ENCODE assay signal across 15 mouse cellular contexts in genomic region chr2:51563881-51564280, GRCm38 (mm10).
DNase-seq lines count a peak whose midpoint lies in the region; ATAC-seq and TF ChIP-seq lines count a peak whose summit lies in the region.
"Had no signal": no experiment of that assay in that cellular context is flagged by ENCODE, and none has a peak within 500 bp of the region (broad histone marks: within the 10 kb centered on the region; RNA-seq: fewer than 3 reads in every experiment).

No protein-coding gene starts in this region.

- H3K9me3 ChIP-seq in hindbrain, postnatal 0 days (ENCODE audit: low read length): no peaks in the 10 kb centered on the region
- H3K9me3 ChIP-seq in hindbrain, embryonic 16.5 days (ENCODE audit: control insufficient read depth, low read length): no peaks in the 10 kb centered on the region
- H3K9me3 ChIP-seq in embryonic facial prominence, embryonic 13.5 days: no peaks in the 10 kb centered on the region
- no peaks in the 10 kb centered on the region for H3K9me3 ChIP-seq in liver, embryonic 12.5 days (replicated peaks)
- H3K9me3 ChIP-seq: forebrain, embryonic 15.5 days; heart, embryonic 15.5 days; intestine, embryonic 15.5 days; lung, embryonic 15.5 days; stomach, embryonic 15.5 days had no signal

- no peak overlapping the region for H3K4me3 ChIP-seq in hindbrain, postnatal 0 days (ENCODE audit: low read length)
- H3K4me3 ChIP-seq in hindbrain, embryonic 16.5 days (ENCODE audit: low read length): no peak overlapping the region
- no peak overlapping the region for H3K4me3 ChIP-seq in embryonic facial prominence, embryonic 13.5 days
- H3K4me3 ChIP-seq in liver, embryonic 12.5 days: no peak overlapping the region
- H3K4me3 ChIP-seq: forebrain, embryonic 15.5 days; heart, embryonic 15.5 days; intestine, embryonic 15.5 days; lung, embryonic 15.5 days; stomach, embryonic 15.5 days had no signal

- no peak overlapping the region for H3K4me2 ChIP-seq in hindbrain, postnatal 0 days (ENCODE audit: low read depth, low read length)
- no peak overlapping the region for H3K4me2 ChIP-seq in hindbrain, embryonic 16.5 days (ENCODE audit: low read length)
- H3K4me2 ChIP-seq in embryonic facial prominence, embryonic 13.5 days: no peak overlapping the region
- H3K4me2 ChIP-seq in liver, embryonic 12.5 days: no peak overlapping the region
- H3K4me2 ChIP-seq: forebrain, embryonic 15.5 days; heart, embryonic 15.5 days; intestine, embryonic 15.5 days; lung, embryonic 15.5 days; stomach, embryonic 15.5 days had no signal

- TF ChIP-seq CTCF in hindbrain, postnatal 0 days (IDR thresholded peaks at IDR 0.05; ENCODE audit: low read depth): no peak

- 54% methylated on average over 5 of the region's 5 CpGs for WGBS in hindbrain, postnatal 0 days
- WGBS in hindbrain, embryonic 16.5 days: 57% methylated on average over 5 of the region's 5 CpGs
- WGBS in embryonic facial prominence, embryonic 13.5 days: 35% methylated on average over 5 of the region's 5 CpGs
- WGBS in liver, embryonic 12.5 days (ENCODE audit: insufficient replicate concordance): 69% methylated on average over 5 of the region's 5 CpGs

- H3K27me3 ChIP-seq in hindbrain, postnatal 0 days (ENCODE audit: insufficient read depth, low read length): no peaks in the 10 kb centered on the region
- no peaks in the 10 kb centered on the region for H3K27me3 ChIP-seq in hindbrain, embryonic 16.5 days (replicated peaks; ENCODE audit: control insufficient read depth, insufficient read depth, low read length)
- no peaks in the 10 kb centered on the region for H3K27me3 ChIP-seq in embryonic facial prominence, embryonic 13.5 days
- no peaks in the 10 kb centered on the region for H3K27me3 ChIP-seq in liver, embryonic 12.5 days (replicated peaks)
- H3K27me3 ChIP-seq: forebrain, embryonic 15.5 days; heart, embryonic 15.5 days; intestine, embryonic 15.5 days; lung, embryonic 15.5 days; stomach, embryonic 15.5 days had no signal

- no peak overlapping the region for H3K27ac ChIP-seq in hindbrain, postnatal 0 days
- no peak overlapping the region for H3K27ac ChIP-seq in hindbrain, embryonic 16.5 days (ENCODE audit: low read depth, low read length)
- peak overlapping the region; percentile 66; the same call in 1 of the 2 replicates for H3K27ac ChIP-seq in embryonic facial prominence, embryonic 13.5 days
- H3K27ac ChIP-seq in liver, embryonic 12.5 days: no peak overlapping the region
- H3K27ac ChIP-seq: forebrain, embryonic 15.5 days; heart, embryonic 15.5 days; intestine, embryonic 15.5 days; lung, embryonic 15.5 days; stomach, embryonic 15.5 days had no signal

- H3K4me1 ChIP-seq in hindbrain, postnatal 0 days (ENCODE audit: insufficient read depth, low read length): no peaks in the 10 kb centered on the region
- peaks cover 2% of the 10 kb centered on the region; the same call in 1 of the 2 replicates for H3K4me1 ChIP-seq in hindbrain, embryonic 16.5 days (ENCODE audit: control insufficient read depth, insufficient read depth, low read depth, low read length)
- peaks cover 20% of the 10 kb centered on the region for H3K4me1 ChIP-seq in embryonic facial prominence, embryonic 13.5 days
- H3K4me1 ChIP-seq in liver, embryonic 12.5 days: no peaks in the 10 kb centered on the region
- H3K4me1 ChIP-seq: heart, embryonic 15.5 days; intestine, embryonic 15.5 days; lung, embryonic 15.5 days; stomach, embryonic 15.5 days had no signal

- no peaks in the 10 kb centered on the region for H3K36me3 ChIP-seq in hindbrain, postnatal 0 days (ENCODE audit: insufficient read depth, low read length)
- H3K36me3 ChIP-seq in hindbrain, embryonic 16.5 days (ENCODE audit: control insufficient read depth, insufficient read depth, low read length): no peaks in the 10 kb centered on the region
- H3K36me3 ChIP-seq in embryonic facial prominence, embryonic 13.5 days: no peaks in the 10 kb centered on the region
- H3K36me3 ChIP-seq in liver, embryonic 12.5 days: no peaks in the 10 kb centered on the region
- H3K36me3 ChIP-seq: forebrain, embryonic 15.5 days; heart, embryonic 15.5 days; intestine, embryonic 15.5 days; lung, embryonic 15.5 days; stomach, embryonic 15.5 days had no signal

- ATAC-seq in hindbrain, postnatal 0 days: no peak
- no peak for ATAC-seq in hindbrain, embryonic 16.5 days
- ATAC-seq in embryonic facial prominence, embryonic 13.5 days (ENCODE audit: insufficient number of reproducible peaks, insufficient read depth, low FRiP score, low TSS enrichment, low read depth): no peak
- no peak for ATAC-seq in liver, embryonic 12.5 days
- ATAC-seq: activated CD4-positive, CD25-positive, alpha-beta regulatory T cell, adult 4 months; forebrain, embryonic 15.5 days; intestine, embryonic 15.5 days had no signal

- H3K9ac ChIP-seq in hindbrain, postnatal 0 days (replicated peaks; ENCODE audit: low read length): no peak overlapping the region
- no peak overlapping the region for H3K9ac ChIP-seq in hindbrain, embryonic 16.5 days (ENCODE audit: low read depth, low read length)
- no peak overlapping the region for H3K9ac ChIP-seq in embryonic facial prominence, embryonic 13.5 days
- no peak overlapping the region for H3K9ac ChIP-seq in liver, embryonic 12.5 days
- H3K9ac ChIP-seq: forebrain, embryonic 15.5 days; heart, embryonic 15.5 days; intestine, embryonic 15.5 days; lung, embryonic 15.5 days; stomach, embryonic 15.5 days had no signal

- peak; percentile 30 for DNase-seq in hindbrain, postnatal 0 days (ENCODE audit: low spot score)
- peak; percentile 40 for DNase-seq in kidney, adult 18-20 months
- DNase-seq in kidney, postnatal 36 days: peak; percentile 62 to 66
- DNase-seq in embryo, embryonic 11 days: no peak
- DNase-seq: right cerebral cortex, postnatal 4 days; thymus, postnatal 14 days had no signal
